Mouse (Mus musculus): ENCODE data around the gene Arid3a. TPM values are rescaled to one million over a fixed set of nuclear protein-coding genes. Genes with fewer than 3 reads are reported as not detected.
A peak's percentile ranks its signal among the peaks of the same experiment; 100 is the strongest.

The Arid3a gene
- total RNA-seq (2021) (1 to 10 TPM; 1.3 to 1.5 TPM), polyA plus RNA-seq (2012; rRNA removed) (0.88 and 1.7 TPM in 2 replicates)
- long read RNA-seq = 0 reads

- Histone ChIP-seq H3K27me3 (ENCODE audit: control insufficient read depth, insufficient read depth, low read length) (peaks cover under 1% of the 10 kb centered on the region), H3K4me1 (ENCODE audit: control insufficient read depth, insufficient read depth, low read length) (0 out of 2 replicates have a peak, but pooled peaks cover 1% of the 10 kb centered on the region), H3K4me3 (peak within 1 kb of the TSS; percentile 66), H3K36me3 (ENCODE audit: control insufficient read depth, insufficient read depth, low read length) (no peaks in the 10 kb centered on the region), H3K27ac (peak within 1 kb of the TSS; percentile 86), H3K79me2 (replicated peaks; ENCODE audit: control insufficient read depth, insufficient read depth, low read length) (no peaks in the 10 kb centered on the region), H3K9ac (ENCODE audit: low read depth, low read length) (peak within 1 kb of the TSS; percentile 81)
- intact Hi-C loops (cut with DNase I) = loop anchor here (2.0 to 5.0 kb wide), 3 partner anchors 58 to 216 kb away; partner anchors contain the start of genes Abca7, Cbarp and Tmem259
- TF ChIP-seq POLR2A (IDR thresholded peaks at IDR 0.05; ENCODE audit: insufficient read depth, low read depth, low read length) (no peak), CTCF (IDR thresholded peaks at IDR 0.05) (no peak), EP300 (IDR thresholded peaks at IDR 0.05; ENCODE audit: insufficient read depth, low read depth, low read length) (0 out of 2 replicates have a peak, but pooled peaks have one; percentile 40)
- DNase-seq = peak; percentile 93 to 96
- under 1% methylated on average over 63 of the region's 63 CpGs for WGBS
Observed at GRCm38 (mm10) chr10:79926491-79927323, at the start of gene Arid3a. Gene Arid3a, plus strand, starts transcription at chr10:79927043.

DNA sequence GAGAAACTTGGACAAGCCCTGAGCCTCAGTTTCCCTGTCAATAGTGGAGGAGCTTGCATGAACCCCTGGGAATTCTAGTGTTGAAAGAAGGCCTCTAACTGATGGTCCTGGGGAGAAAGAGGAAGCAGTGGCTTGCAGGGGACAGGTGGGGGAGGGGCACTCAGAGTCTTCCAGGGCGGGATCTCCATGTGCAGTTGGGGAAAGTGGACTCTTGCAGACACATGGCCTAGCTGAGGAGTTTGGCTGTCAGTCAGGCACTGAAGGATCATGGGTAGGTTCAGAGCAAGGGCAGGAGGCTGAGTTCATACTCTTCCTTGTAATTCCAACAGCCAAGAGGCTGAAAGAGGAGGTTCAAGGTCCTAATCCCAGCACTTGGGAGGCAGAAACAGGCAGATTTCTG, 49.7 kb upstream of the Arid3a start:
- Histone ChIP-seq H3K36me3 (ENCODE audit: control insufficient read depth, insufficient read depth, low read length) (no peaks in the 10 kb centered on the region), H3K4me3 (no peak overlapping the region), H3K79me2 (replicated peaks; ENCODE audit: control insufficient read depth, insufficient read depth, low read length) (no peaks in the 10 kb centered on the region), H3K27ac (no peak overlapping the region), H3K27me3 (ENCODE audit: control insufficient read depth, insufficient read depth, low read length) (peaks cover 4% of the 10 kb centered on the region; the same call in 1 of the 2 replicates), H3K4me1 (ENCODE audit: control insufficient read depth, insufficient read depth, low read length) (peaks cover 7% of the 10 kb centered on the region), H3K9ac (ENCODE audit: low read depth, low read length) (no peak overlapping the region)
- intact Hi-C loops (cut with DNase I) = no loop called here
- WGBS = 61% methylated on average over 1 of the region's 1 CpGs
- DNase-seq = no peak
- TF ChIP-seq CTCF (IDR thresholded peaks at IDR 0.05) = no peak
- no peak for TF ChIP-seq POLR2A (IDR thresholded peaks at IDR 0.05; ENCODE audit: insufficient read depth, low read depth, low read length)
- no peak for TF ChIP-seq EP300 (IDR thresholded peaks at IDR 0.05; ENCODE audit: insufficient read depth, low read depth, low read length)

DNA sequence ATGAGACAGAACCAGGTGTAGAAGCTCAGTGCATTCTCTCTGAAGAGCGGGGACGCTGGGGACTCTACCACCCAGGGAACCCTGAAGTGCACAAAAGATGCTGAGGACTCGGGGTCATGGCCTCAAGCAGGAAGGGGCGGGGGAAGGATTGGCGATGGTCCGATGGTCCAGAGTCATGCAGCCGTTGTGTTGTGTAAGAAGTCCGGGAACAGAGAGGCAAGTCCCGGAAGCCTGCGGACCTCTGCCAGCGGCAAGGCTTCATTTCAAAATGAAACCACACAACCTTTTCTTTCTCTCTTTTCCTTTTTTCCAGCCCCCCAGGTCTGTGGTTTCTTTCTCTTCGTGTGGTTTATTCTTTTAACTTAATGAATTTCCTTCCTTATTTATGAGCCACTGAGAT, 49.1 kb upstream of the Arid3a start:
- no peak for TF ChIP-seq POLR2A (IDR thresholded peaks at IDR 0.05; ENCODE audit: insufficient read depth, low read depth, low read length)
- 0 out of 2 replicates have a peak, but pooled peaks have one; percentile 39 for TF ChIP-seq EP300 (IDR thresholded peaks at IDR 0.05; ENCODE audit: insufficient read depth, low read depth, low read length)
- no peaks in the 10 kb centered on the region for H3K79me2 ChIP-seq (replicated peaks; ENCODE audit: control insufficient read depth, insufficient read depth, low read length)
- peak overlapping the region; percentile 26; the same call in 1 of the 2 replicates for H3K27ac ChIP-seq
- H3K9ac ChIP-seq (ENCODE audit: low read depth, low read length) = no peak overlapping the region
- peaks cover 7% of the 10 kb centered on the region for H3K4me1 ChIP-seq (ENCODE audit: control insufficient read depth, insufficient read depth, low read length)
- peak; percentile 61 to 74 for DNase-seq
- H3K4me3 ChIP-seq = no peak overlapping the region
- peaks cover 4% of the 10 kb centered on the region; the same call in 1 of the 2 replicates for H3K27me3 ChIP-seq (ENCODE audit: control insufficient read depth, insufficient read depth, low read length)
- no peaks in the 10 kb centered on the region for H3K36me3 ChIP-seq (ENCODE audit: control insufficient read depth, insufficient read depth, low read length)
- 32% methylated on average over 12 of the region's 12 CpGs for WGBS
- intact Hi-C loops (cut with DNase I) = no loop called here

DNA sequence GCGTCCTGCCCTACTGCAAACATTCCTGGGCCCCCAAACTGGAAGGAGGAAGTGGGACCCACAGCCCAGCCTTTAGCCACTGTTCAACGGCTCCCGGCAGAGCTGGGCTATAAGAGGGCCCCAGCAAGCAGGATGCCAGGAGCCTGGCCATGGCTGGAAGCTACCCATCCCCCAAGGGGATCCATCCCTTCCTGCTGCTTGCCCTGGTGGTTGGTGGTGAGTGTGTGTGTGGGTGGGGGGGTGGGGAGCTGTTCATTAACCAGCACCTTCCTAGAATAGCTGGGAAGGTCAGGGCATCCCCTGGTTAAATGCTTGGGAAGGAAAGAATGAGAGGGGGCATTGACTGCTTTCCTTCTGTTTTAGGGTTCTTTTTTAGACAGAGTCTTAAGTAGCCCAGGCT, 47.3 kb upstream of the Arid3a start:
- TF ChIP-seq EP300 (IDR thresholded peaks at IDR 0.05; ENCODE audit: insufficient read depth, low read depth, low read length) = no peak
- no peak for TF ChIP-seq POLR2A (IDR thresholded peaks at IDR 0.05; ENCODE audit: insufficient read depth, low read depth, low read length)
- TF ChIP-seq CTCF (IDR thresholded peaks at IDR 0.05) = no peak
- no peak overlapping the region for H3K4me3 ChIP-seq
- H3K27ac ChIP-seq = no peak overlapping the region
- H3K4me1 ChIP-seq (ENCODE audit: control insufficient read depth, insufficient read depth, low read length) = peaks cover 6% of the 10 kb centered on the region
- intact Hi-C loops (cut with DNase I) = no loop called here
- DNase-seq = no peak
- H3K36me3 ChIP-seq (ENCODE audit: control insufficient read depth, insufficient read depth, low read length) = no peaks in the 10 kb centered on the region
- no peak overlapping the region for H3K9ac ChIP-seq (ENCODE audit: low read depth, low read length)
- 45% methylated on average over 3 of the region's 3 CpGs for WGBS
- H3K79me2 ChIP-seq (replicated peaks; ENCODE audit: control insufficient read depth, insufficient read depth, low read length) = no peaks in the 10 kb centered on the region
- H3K27me3 ChIP-seq (ENCODE audit: control insufficient read depth, insufficient read depth, low read length) = 0 out of 2 replicates have a peak, but pooled peaks cover 1% of the 10 kb centered on the region

DNA sequence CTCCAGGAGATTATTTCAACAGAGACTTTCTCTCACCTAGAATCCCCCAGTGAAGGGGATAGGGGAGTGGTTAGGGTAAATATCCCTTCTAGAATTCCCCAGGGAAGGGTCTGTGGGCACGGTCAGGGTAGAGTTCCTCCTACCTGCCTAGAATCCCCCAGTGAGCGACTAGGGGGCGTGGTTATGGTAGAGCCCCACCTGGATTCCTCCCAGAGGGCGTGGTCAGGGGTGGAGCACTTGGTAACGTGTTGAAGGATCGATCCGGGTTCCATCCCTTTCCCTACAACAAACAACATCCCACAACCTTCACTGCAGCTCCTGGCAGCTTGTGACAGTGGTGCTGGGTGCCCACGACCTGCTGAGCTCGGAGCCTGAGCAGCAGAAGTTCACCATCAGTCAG, 46.1 kb upstream of the Arid3a start:
- WGBS = 45% methylated on average over 9 of the region's 9 CpGs
- H3K36me3 ChIP-seq (ENCODE audit: control insufficient read depth, insufficient read depth, low read length) = no peaks in the 10 kb centered on the region
- intact Hi-C loops (cut with DNase I) = loop anchor here (5.0 kb wide), 1 partner anchor 48 kb away; no protein-coding TSS in a partner anchor
- DNase-seq = no peak
- H3K4me1 ChIP-seq (ENCODE audit: control insufficient read depth, insufficient read depth, low read length) = peaks cover 6% of the 10 kb centered on the region
- H3K79me2 ChIP-seq (replicated peaks; ENCODE audit: control insufficient read depth, insufficient read depth, low read length) = no peaks in the 10 kb centered on the region
- no peak overlapping the region for H3K4me3 ChIP-seq
- no peaks in the 10 kb centered on the region for H3K27me3 ChIP-seq (ENCODE audit: control insufficient read depth, insufficient read depth, low read length)
- TF ChIP-seq EP300 (IDR thresholded peaks at IDR 0.05; ENCODE audit: insufficient read depth, low read depth, low read length) = no peak
- no peak for TF ChIP-seq CTCF (IDR thresholded peaks at IDR 0.05)
- TF ChIP-seq POLR2A (IDR thresholded peaks at IDR 0.05; ENCODE audit: insufficient read depth, low read depth, low read length) = no peak
- no peak overlapping the region for H3K27ac ChIP-seq
- H3K9ac ChIP-seq (ENCODE audit: low read depth, low read length) = no peak overlapping the region

DNA sequence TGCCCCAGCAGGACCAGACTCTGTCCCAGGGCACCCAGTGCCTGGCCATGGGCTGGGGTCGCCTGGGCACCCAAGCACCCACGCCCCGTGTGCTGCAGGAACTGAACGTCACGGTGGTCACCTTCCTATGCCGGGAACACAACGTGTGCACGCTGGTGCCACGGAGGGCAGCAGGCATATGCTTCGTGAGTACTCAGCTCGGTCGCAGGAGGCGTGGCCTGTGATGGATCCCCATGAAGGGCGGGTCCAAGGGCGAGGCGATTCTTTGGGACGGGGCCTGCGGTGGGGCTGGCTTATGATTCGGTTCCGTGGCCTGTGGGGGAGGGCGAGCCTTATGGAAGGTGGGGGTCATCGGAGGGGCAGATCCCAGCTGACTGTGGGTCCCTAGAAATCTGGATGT, 44.9 kb upstream of the Arid3a start:
- Histone ChIP-seq H3K79me2 (replicated peaks; ENCODE audit: control insufficient read depth, insufficient read depth, low read length) (no peaks in the 10 kb centered on the region), H3K36me3 (ENCODE audit: control insufficient read depth, insufficient read depth, low read length) (no peaks in the 10 kb centered on the region), H3K27ac (no peak overlapping the region), H3K4me1 (ENCODE audit: control insufficient read depth, insufficient read depth, low read length) (peaks cover 6% of the 10 kb centered on the region), H3K9ac (ENCODE audit: low read depth, low read length) (0 out of 2 replicates have a peak overlapping the region, but pooled peaks have one; percentile 16), H3K4me3 (no peak overlapping the region), H3K27me3 (ENCODE audit: control insufficient read depth, insufficient read depth, low read length) (no peaks in the 10 kb centered on the region)
- intact Hi-C loops (cut with DNase I) = loop anchor here (2.0 to 5.0 kb wide), 2 partner anchors 25 to 50 kb away; no protein-coding TSS in a partner anchor
- 12% methylated on average over 22 of the region's 22 CpGs for WGBS
- TF ChIP-seq EP300 (IDR thresholded peaks at IDR 0.05; ENCODE audit: insufficient read depth, low read depth, low read length) (no peak), POLR2A (IDR thresholded peaks at IDR 0.05; ENCODE audit: insufficient read depth, low read depth, low read length) (no peak), CTCF (IDR thresholded peaks at IDR 0.05) (no peak)
- no peak for DNase-seq
